Mouse (Mus musculus): Measurements from ENCODE around the gene Nln. TPM values are rescaled to one million over a fixed set of nuclear protein-coding genes. Genes with fewer than 3 reads are reported as not detected.

The Nln gene
- polyA plus RNA-seq, 2 experiments, result 5.3 to 13.7 TPM

GRCm38 (mm10) chr13:104122078-104122840 lies 12.8 kb upstream of the Nln start:
- no peaks in the 10 kb centered on the region for H3K9me3 ChIP-seq (ENCODE audit: control insufficient read depth, low read length)
- DNase-seq (ENCODE audit: low read depth in 3 of 3, low spot score in 3 of 3), result no peak
- 69% methylated on average over 17 of the region's 17 CpGs for WGBS (ENCODE audit: insufficient replicate concordance)
- TF ChIP-seq EP300 (IDR thresholded peaks at IDR 0.05; ENCODE audit: low read depth) (no peak), CTCF (IDR thresholded peaks at IDR 0.05; ENCODE audit: low read depth) (no peak)
- no peaks in the 10 kb centered on the region for H3K27me3 ChIP-seq (ENCODE audit: control insufficient read depth, insufficient read depth, low read length)
- no peaks in the 10 kb centered on the region for H3K36me3 ChIP-seq (replicated peaks; ENCODE audit: control insufficient read depth, insufficient read depth, low read depth)
- no peak overlapping the region for H3K4me3 ChIP-seq (ENCODE audit: insufficient read depth in 1 of 2, low read depth in 2 of 2, low read length in 2 of 2)
- H3K4me1 ChIP-seq (replicated peaks; ENCODE audit: control insufficient read depth in 2 of 2, insufficient read depth in 2 of 2, low read length in 1 of 2), result no peaks in the 10 kb centered on the region
- H3K4me2 ChIP-seq (ENCODE audit: low read depth), result no peak overlapping the region
- ATAC-seq (ENCODE audit: insufficient read depth), result no peak
- no peak overlapping the region for H3K9ac ChIP-seq (replicated peaks)
- no peak overlapping the region for H3K27ac ChIP-seq

- no peak overlapping the region for H3K4me3 ChIP-seq (ENCODE audit: insufficient read depth in 1 of 2, low read depth in 2 of 2, low read length in 2 of 2)
- H3K27me3 ChIP-seq (ENCODE audit: control insufficient read depth, insufficient read depth, low read length), result peaks cover 11% of the 10 kb centered on the region
- no peaks in the 10 kb centered on the region for H3K36me3 ChIP-seq (replicated peaks; ENCODE audit: control insufficient read depth, insufficient read depth, low read depth)
- ATAC-seq (ENCODE audit: insufficient read depth) (no peak), DNase-seq (ENCODE audit: low read depth in 3 of 3, low spot score in 3 of 3) (no peak)
- no peaks in the 10 kb centered on the region for H3K9me3 ChIP-seq (ENCODE audit: control insufficient read depth, low read length)
- no peak overlapping the region for H3K9ac ChIP-seq (replicated peaks)
- H3K27ac ChIP-seq, result no peak overlapping the region
- no peak for TF ChIP-seq CTCF (IDR thresholded peaks at IDR 0.05; ENCODE audit: low read depth)
- TF ChIP-seq EP300 (IDR thresholded peaks at IDR 0.05; ENCODE audit: low read depth), result no peak
- WGBS (ENCODE audit: insufficient replicate concordance), result 66% methylated on average over 2 of the region's 2 CpGs
- no peak overlapping the region for H3K4me2 ChIP-seq (ENCODE audit: low read depth)
- no peaks in the 10 kb centered on the region; a peak in 1 of 4 replicates for H3K4me1 ChIP-seq (replicated peaks; ENCODE audit: control insufficient read depth in 2 of 2, insufficient read depth in 2 of 2, low read length in 1 of 2)
Measured at GRCm38 (mm10) chr13:104114827-104115226, 5.4 kb upstream of the Nln start.

- DNase-seq (ENCODE audit: low read depth in 3 of 3, low spot score in 3 of 3), result no peak
- H3K9ac ChIP-seq (replicated peaks), result no peak overlapping the region
- H3K27ac ChIP-seq, result no peak overlapping the region
- H3K4me3 ChIP-seq (ENCODE audit: insufficient read depth in 1 of 2, low read depth in 2 of 2, low read length in 2 of 2), result no peak overlapping the region
- H3K4me2 ChIP-seq (ENCODE audit: low read depth), result no peak overlapping the region
- TF ChIP-seq EP300 (IDR thresholded peaks at IDR 0.05; ENCODE audit: low read depth) (no peak), CTCF (IDR thresholded peaks at IDR 0.05; ENCODE audit: low read depth) (no peak)
- H3K36me3 ChIP-seq (replicated peaks; ENCODE audit: control insufficient read depth, insufficient read depth, low read depth), result no peaks in the 10 kb centered on the region
- H3K27me3 ChIP-seq (ENCODE audit: control insufficient read depth, insufficient read depth, low read length), result peaks cover 14% of the 10 kb centered on the region
- WGBS (ENCODE audit: insufficient replicate concordance), result 91% methylated on average over 4 of the region's 4 CpGs
- no peaks in the 10 kb centered on the region for H3K9me3 ChIP-seq (ENCODE audit: control insufficient read depth, low read length)
- peaks cover 3 to 4% of the 10 kb centered on the region in 2 experiments; a peak in 2 of 4 replicates for H3K4me1 ChIP-seq (replicated peaks; ENCODE audit: control insufficient read depth in 2 of 2, insufficient read depth in 2 of 2, low read length in 1 of 2)
- no peak for ATAC-seq (ENCODE audit: insufficient read depth)
Measured at GRCm38 (mm10) chr13:104113782-104114181, 4.4 kb upstream of the Nln start.

GRCm38 (mm10) chr13:104112266-104112900 lies 3.0 kb upstream of the Nln start:
- H3K9ac ChIP-seq (replicated peaks), result no peak overlapping the region
- no peak overlapping the region for H3K4me3 ChIP-seq (ENCODE audit: insufficient read depth in 1 of 2, low read depth in 2 of 2, low read length in 2 of 2)
- DNase-seq (ENCODE audit: low read depth in 3 of 3, low spot score in 3 of 3) (no peak), ATAC-seq (ENCODE audit: insufficient read depth) (no peak)
- H3K27ac ChIP-seq, result no peak overlapping the region
- H3K36me3 ChIP-seq (replicated peaks; ENCODE audit: control insufficient read depth, insufficient read depth, low read depth), result no peaks in the 10 kb centered on the region
- peaks cover 14% of the 10 kb centered on the region for H3K27me3 ChIP-seq (ENCODE audit: control insufficient read depth, insufficient read depth, low read length)
- no peak overlapping the region for H3K4me2 ChIP-seq (ENCODE audit: low read depth)
- 43% methylated on average over 12 of the region's 12 CpGs for WGBS (ENCODE audit: insufficient replicate concordance)
- H3K9me3 ChIP-seq (ENCODE audit: control insufficient read depth, low read length), result no peaks in the 10 kb centered on the region
- H3K4me1 ChIP-seq (replicated peaks; ENCODE audit: control insufficient read depth in 2 of 2, insufficient read depth in 2 of 2, low read length in 1 of 2), result peaks cover 4 to 7% of the 10 kb centered on the region in 2 experiments; a peak in 3 of 4 replicates
- TF ChIP-seq CTCF (IDR thresholded peaks at IDR 0.05; ENCODE audit: low read depth), result no peak
- no peak for TF ChIP-seq EP300 (IDR thresholded peaks at IDR 0.05; ENCODE audit: low read depth)

- Histone ChIP-seq H3K4me3 (ENCODE audit: insufficient read depth in 1 of 2, low read depth in 2 of 2, low read length in 2 of 2) (peak overlapping the region in 1 of 2 experiments; percentile 66; a peak in 2 of 4 replicates), H3K9ac (replicated peaks) (no peak overlapping the region), H3K9me3 (ENCODE audit: control insufficient read depth, low read length) (no peaks in the 10 kb centered on the region), H3K27ac (no peak overlapping the region), H3K27me3 (ENCODE audit: control insufficient read depth, insufficient read depth, low read length) (peaks cover 14% of the 10 kb centered on the region), H3K4me2 (ENCODE audit: low read depth) (peak overlapping the region; percentile 88), H3K36me3 (replicated peaks; ENCODE audit: control insufficient read depth, insufficient read depth, low read depth) (no peaks in the 10 kb centered on the region), H3K4me1 (replicated peaks; ENCODE audit: control insufficient read depth in 2 of 2, insufficient read depth in 2 of 2, low read length in 1 of 2) (peaks cover 4 to 7% of the 10 kb centered on the region in 2 experiments; a peak in 3 of 4 replicates)
- TF ChIP-seq EP300 (IDR thresholded peaks at IDR 0.05; ENCODE audit: low read depth), result no peak
- no peak for TF ChIP-seq CTCF (IDR thresholded peaks at IDR 0.05; ENCODE audit: low read depth)
- no peak for ATAC-seq (ENCODE audit: insufficient read depth)
- WGBS (ENCODE audit: insufficient replicate concordance), result 47% methylated on average over 7 of the region's 7 CpGs
- no peak for DNase-seq (ENCODE audit: low read depth in 3 of 3, low spot score in 3 of 3)
Measured at GRCm38 (mm10) chr13:104110526-104110925, 1.1 kb upstream of the Nln start.
